Mouse (Mus musculus) brain, embryonic 14.5 days (tissue): ENCODE measurements around the gene Gm5426. TPM values are rescaled to one million over a fixed set of nuclear protein-coding genes. Genes with fewer than 3 reads are reported as not detected.
"Not testable (repeated sequence)": the region's sequence is repeated elsewhere in the genome, so short reads cannot be mapped to it uniquely, and the experiment has no call there.

Experiments
- DNase-seq: peaks from one replicate; pipeline ENCODE4 v3.0.0-alpha.2; 2011; ENCODE audit warnings: low read depth
- CTCF ChIP-seq: fragments of 200-500 bp; IDR thresholded peaks from 2 replicates; pipeline ENCODE4 v1.5.1; 2012; ENCODE audit warnings: inconsistent platforms, mild to moderate bottlenecking, moderate library complexity, borderline replicate concordance; ENCODE audit not compliant: insufficient read depth, insufficient read length; ENCODE audit errors: extremely low read depth
- POLR2A ChIP-seq: fragments of 200-500 bp; IDR thresholded peaks from 2 replicates; pipeline ENCODE4 v1.6.1; 2012; ENCODE audit warnings: mild to moderate bottlenecking, inconsistent platforms, borderline replicate concordance; ENCODE audit not compliant: poor library complexity, insufficient read depth, insufficient read length, severe bottlenecking; ENCODE audit errors: extremely low read depth
- polyA plus RNA-seq: library from polyadenylated mRNA; depleted of rRNA; stranded (reverse); fragments of >200 nt; gene quantifications from 2 replicates; pipeline ENCODE4 v1.2.3, GENCODE M21; 2012; rRNA removed

Gm5426 gene
- polyA plus RNA-seq = not detected in 2 replicates

- not testable (repeated sequence) for DNase-seq
These were observed at the start of gene Gm5426 for GRCm38 (mm10) chr10:96136451-96136850. Gene Gm5426, plus strand, starts transcription at chr10:96136603.

- peak; percentile 55 for DNase-seq
- TF ChIP-seq CTCF (no peak), POLR2A (no peak)
These were observed 46.7 kb upstream of the Gm5426 start for GRCm38 (mm10) chr10:96089744-96090143.

GRCm38 (mm10) chr10:96090388-96090787, 46.0 kb upstream of the Gm5426 start:
- peak; percentile 12 for DNase-seq

GRCm38 (mm10) chr10:96093890-96094531, 42.4 kb upstream of the Gm5426 start:
- TF ChIP-seq POLR2A (no peak), CTCF (no peak)
- peak; percentile 45 for DNase-seq

More at GRCm38 (mm10) chr10:96090388-96090787, 46.0 kb upstream of the Gm5426 start:
- TF ChIP-seq CTCF (no peak), POLR2A (no peak)

GRCm38 (mm10) chr10:96094559-96094958, 41.8 kb upstream of the Gm5426 start:
- peak; percentile 29 for DNase-seq
- TF ChIP-seq CTCF = no peak

GRCm38 (mm10) chr10:96096730-96097129, 39.7 kb upstream of the Gm5426 start:
- DNase-seq = no peak
- no peak for TF ChIP-seq CTCF
- no peak for TF ChIP-seq POLR2A

- TF ChIP-seq CTCF = no peak
- TF ChIP-seq POLR2A = no peak
These were observed 35.4 kb upstream of the Gm5426 start for GRCm38 (mm10) chr10:96101035-96101434.

GRCm38 (mm10) chr10:96104158-96104557, 32.2 kb upstream of the Gm5426 start:
- no peak for DNase-seq
- TF ChIP-seq POLR2A (no peak), CTCF (no peak)

More at GRCm38 (mm10) chr10:96101035-96101434, 35.4 kb upstream of the Gm5426 start:
- no peak for DNase-seq

GRCm38 (mm10) chr10:96104624-96105023, 31.8 kb upstream of the Gm5426 start:
- TF ChIP-seq POLR2A (no peak), CTCF (no peak)

GRCm38 (mm10) chr10:96105124-96105523, 31.3 kb upstream of the Gm5426 start:
- peak; percentile 35 for DNase-seq
- peak; percentile 50; the same call in 1 of the 2 replicates for TF ChIP-seq CTCF
- TF ChIP-seq POLR2A = no peak

More at GRCm38 (mm10) chr10:96104624-96105023, 31.8 kb upstream of the Gm5426 start:
- DNase-seq = no peak

- TF ChIP-seq POLR2A (no peak), CTCF (no peak)
These were observed 29.3 kb upstream of the Gm5426 start for GRCm38 (mm10) chr10:96106972-96107720.

GRCm38 (mm10) chr10:96107825-96108224, 28.6 kb upstream of the Gm5426 start:
- no peak for DNase-seq
- no peak for TF ChIP-seq CTCF
- TF ChIP-seq POLR2A = no peak

More at GRCm38 (mm10) chr10:96106972-96107720, 29.3 kb upstream of the Gm5426 start:
- DNase-seq = no peak

GRCm38 (mm10) chr10:96115325-96115724, 21.1 kb upstream of the Gm5426 start:
- TF ChIP-seq POLR2A (no peak), CTCF (no peak)
- no peak for DNase-seq

- no peak for TF ChIP-seq CTCF
- no peak for TF ChIP-seq POLR2A
- DNase-seq = no peak
These were observed 15.6 kb upstream of the Gm5426 start for GRCm38 (mm10) chr10:96120821-96121220.

GRCm38 (mm10) chr10:96121249-96122010, 15.0 kb upstream of the Gm5426 start:
- peak; percentile 58 for DNase-seq
- no peak for TF ChIP-seq CTCF
- TF ChIP-seq POLR2A = no peak
